Mouse (Mus musculus) hindbrain, embryonic 15.5 days (tissue): ENCODE measurements at regions not wholly inside any gene's neighbourhood (a gene's known extent, or its start where the extent isn't known, plus 50 kb on each side); places are given as distances from the start of the nearest gene placed in this dataset.
A peak's percentile ranks its signal among the peaks of the same experiment; 100 is the strongest.

ENCODE experiments used
- ATAC-seq: fragments of 200-750 bp; cut with Nextera tagmentation; 2 replicates; pipeline ENCODE4 v1.8.0; 2017; ENCODE audit warnings: low read depth, moderate number of reproducible peaks, moderate TSS enrichment; ENCODE audit not compliant: low FRiP score
- H3K27ac ChIP-seq: fragments of 300-500 bp; sonication (generic); replicated peaks from 2 replicates; pipeline ENCODE4 v1.5.1; 2015; ENCODE audit warnings: mild to moderate bottlenecking, inconsistent platforms
- H3K27me3 ChIP-seq: fragments of 300-500 bp; sonication (generic); 2 replicates; pipeline ENCODE4 v1.6.1; 2015; ENCODE audit warnings: control low read depth, inconsistent platforms
- H3K36me3 ChIP-seq: fragments of 300-500 bp; sonication (generic); 2 replicates; pipeline ENCODE4 v1.6.1; 2015; ENCODE audit warnings: control low read depth, inconsistent platforms
- H3K4me1 ChIP-seq: fragments of 300-500 bp; sonication (generic); replicated peaks from 2 replicates; pipeline ENCODE4 v1.6.1; 2015; ENCODE audit warnings: control low read depth, inconsistent platforms
- H3K4me2 ChIP-seq: fragments of 300-500 bp; sonication (generic); 2 replicates; pipeline ENCODE4 v1.6.1; 2015; ENCODE audit warnings: moderate library complexity, mild to moderate bottlenecking, inconsistent platforms
- H3K4me3 ChIP-seq: fragments of 300-500 bp; sonication (generic); 2 replicates; pipeline ENCODE4 v1.5.1; 2015; ENCODE audit warnings: mild to moderate bottlenecking, inconsistent platforms
- H3K9ac ChIP-seq: fragments of 300-500 bp; sonication (generic); 2 replicates; pipeline ENCODE4 v1.6.1; 2015; ENCODE audit warnings: inconsistent platforms
- H3K9me3 ChIP-seq: fragments of 300-500 bp; sonication (generic); 2 replicates; pipeline ENCODE4 v1.6.1; 2016; ENCODE audit warnings: control low read depth, inconsistent platforms
- WGBS: fragments of 180-500 bp; shearing (Covaris S2); methylation state at CpG from one replicate; pipeline ENCODE4 v1.1.7; 2015; 5-methylcytosine and 5-hydroxymethylcytosine counted together

DNA sequence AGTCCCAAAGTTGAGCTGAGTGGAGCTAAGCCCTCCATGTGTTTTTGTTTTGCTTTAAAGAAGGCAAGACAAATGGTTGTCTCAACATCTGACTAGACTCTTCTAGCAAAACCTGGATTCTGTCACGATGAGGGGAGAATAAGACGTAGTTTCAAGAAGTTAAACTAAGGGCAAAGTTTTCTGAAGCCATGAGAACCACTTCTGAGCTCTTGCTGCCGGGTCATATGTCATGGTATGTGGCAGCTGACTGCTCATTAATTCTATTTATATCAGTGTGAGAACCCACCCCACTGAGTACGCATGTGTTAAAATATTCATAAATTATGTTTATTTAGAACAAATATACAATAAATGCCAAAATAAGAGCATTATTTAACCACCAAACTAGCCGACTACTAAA is 58.4 kb upstream of the Etaa1 start:
- Histone ChIP-seq H3K9me3 (no peaks in the 10 kb centered on the region), H3K27me3 (no peaks in the 10 kb centered on the region), H3K4me1 (peaks cover 16% of the 10 kb centered on the region), H3K27ac (0 out of 2 replicates have a peak overlapping the region, but pooled peaks have one; percentile 76), H3K4me3 (no peak overlapping the region), H3K36me3 (no peaks in the 10 kb centered on the region), H3K4me2 (no peak overlapping the region), H3K9ac (no peak overlapping the region)
- 43% methylated on average over 5 of the region's 5 CpGs for WGBS
- no peak for ATAC-seq

GRCm38 (mm10) chr11:18011101-18011733 is 57.5 kb upstream of the Etaa1 start:
- H3K9ac ChIP-seq = no peak overlapping the region
- WGBS = 9% methylated on average over 13 of the region's 13 CpGs
- ATAC-seq = peak; percentile 92
- no peaks in the 10 kb centered on the region for H3K36me3 ChIP-seq
- H3K4me2 ChIP-seq = peak overlapping the region; percentile 49
- no peaks in the 10 kb centered on the region for H3K9me3 ChIP-seq
- peaks cover 16% of the 10 kb centered on the region for H3K4me1 ChIP-seq
- H3K27me3 ChIP-seq = no peaks in the 10 kb centered on the region
- H3K4me3 ChIP-seq = 0 out of 2 replicates have a peak overlapping the region, but pooled peaks have one; percentile 11
- H3K27ac ChIP-seq = peak overlapping the region; percentile 76

DNA sequence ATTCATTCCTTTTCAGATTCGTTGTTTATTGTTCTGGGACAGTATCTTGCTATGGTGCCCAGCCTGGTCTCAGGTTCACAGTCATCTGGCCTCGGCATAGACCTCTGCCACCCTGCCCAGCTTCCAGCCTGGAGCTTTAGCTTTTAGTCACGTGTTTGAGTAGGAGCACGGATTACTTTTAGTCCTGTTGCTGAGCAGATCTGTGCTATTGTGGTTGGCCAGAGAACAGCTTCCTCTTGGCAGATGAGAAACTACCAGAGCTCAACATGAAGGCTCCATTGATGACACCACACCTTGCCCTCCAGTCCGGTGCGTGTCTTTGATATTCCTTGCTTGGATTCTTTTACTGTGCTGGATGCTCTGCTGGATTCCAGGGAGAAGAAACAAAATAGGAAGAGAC is 54.5 kb upstream of the Etaa1 start:
- 88% methylated on average over 6 of the region's 6 CpGs for WGBS
- H3K9ac ChIP-seq = no peak overlapping the region
- peaks cover 12% of the 10 kb centered on the region for H3K4me1 ChIP-seq
- no peak overlapping the region for H3K4me2 ChIP-seq
- no peak overlapping the region for H3K27ac ChIP-seq
- no peaks in the 10 kb centered on the region for H3K36me3 ChIP-seq
- H3K27me3 ChIP-seq = no peaks in the 10 kb centered on the region
- no peaks in the 10 kb centered on the region for H3K9me3 ChIP-seq
- no peak overlapping the region for H3K4me3 ChIP-seq
- no peak for ATAC-seq
